Mouse (Mus musculus): ENCODE results near the gene Ephb1.

DNA sequence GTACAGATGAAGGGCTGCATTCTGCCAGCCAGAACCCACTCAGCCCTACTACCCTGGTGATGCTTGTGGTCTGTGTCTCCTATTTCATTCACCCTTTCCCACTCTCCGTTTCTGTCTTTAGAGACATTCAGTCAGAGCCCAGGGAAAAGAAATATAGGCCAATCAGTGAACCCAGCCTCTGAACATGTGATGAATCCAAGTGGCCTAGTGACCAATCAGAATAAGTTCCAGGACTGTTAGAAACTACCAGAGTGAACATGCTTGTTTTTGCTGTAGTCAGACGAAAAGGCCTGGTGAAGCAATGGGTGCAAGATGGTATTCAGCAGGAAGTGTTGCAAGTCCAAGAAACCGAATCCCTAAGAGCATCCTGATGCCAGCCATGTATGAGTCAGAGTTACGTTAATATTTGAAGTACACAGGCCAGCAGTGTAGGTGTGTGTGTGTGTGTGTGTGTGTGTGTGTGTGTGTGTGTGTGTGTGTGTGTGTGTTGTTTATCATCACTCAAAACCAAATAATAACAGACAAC is 26.8 kb downstream of the Ephb1 start:
- TF ChIP-seq CTCF (IDR thresholded peaks at IDR 0.05; ENCODE audit: low read depth) (no peak), EP300 (optimal IDR thresholded peaks at IDR 0.05) (no peak)
